Mouse (Mus musculus) CH12.LX (cell line): Measurements from ENCODE around the gene Ccdc148. TPM values are rescaled to one million over a fixed set of nuclear protein-coding genes. Genes with fewer than 3 reads are reported as not detected.

Experiments used
- DNase-seq: peaks from one replicate; pipeline ENCODE4 v3.0.0-alpha.2; 2013; ENCODE audit errors: extremely low read depth
- H3K27ac ChIP-seq: 2 replicates; pipeline ENCODE4 v1.5.1; 2012; ENCODE audit warnings: low read depth, mild to moderate bottlenecking, control low read depth, moderate library complexity; ENCODE audit not compliant: insufficient read depth
- H3K27me3 ChIP-seq: replicated peaks from 2 replicates; pipeline ENCODE3; 2012; ENCODE audit warnings: inconsistent platforms
- H3K36me3 ChIP-seq, 2 experiments: replicated peaks in 1 of 2; 2 replicates each; pipeline versions ENCODE3 to v1.6.1; 2012; ENCODE audit warnings: inconsistent platforms in 1 of 2, low read length in 1 of 2, mild to moderate bottlenecking in 1 of 2, mixed read lengths in 1 of 2, moderate library complexity in 1 of 2; ENCODE audit not compliant: control insufficient read depth in 1 of 2, insufficient read depth in 1 of 2
- H3K4me1 ChIP-seq, 2 experiments: 2 replicates each; pipeline ENCODE4 v1.6.1; 2012; ENCODE audit warnings: inconsistent platforms in 1 of 2, moderate library complexity in 1 of 2; ENCODE audit not compliant: insufficient read depth in 2 of 2, control insufficient read depth in 1 of 2
- H3K4me2 ChIP-seq: 2 replicates; pipeline ENCODE4 v1.6.1; 2012; ENCODE audit warnings: low read depth, mild to moderate bottlenecking, control low read depth; ENCODE audit not compliant: poor library complexity, insufficient read depth, severe bottlenecking
- H3K4me3 ChIP-seq, 3 experiments: fragments of 150-350 bp in 1 of 3; sonication (generic) in 1 of 3; replicated peaks in 1 of 3; 2 replicates each; pipeline versions ENCODE3 to v1.5.1; 2011 to 2012; ENCODE audit warnings: low read depth in 2 of 3, low read length in 2 of 3, mild to moderate bottlenecking in 2 of 3, moderate library complexity in 2 of 3, control low read depth in 1 of 3, improper control_type of control experiment in 1 of 3, inconsistent platforms in 1 of 3, mixed read lengths in 1 of 3; ENCODE audit not compliant: poor library complexity in 1 of 3
- H3K79me2 ChIP-seq: replicated peaks from 2 replicates; pipeline ENCODE4 v1.6.1; 2012; ENCODE audit warnings: mild to moderate bottlenecking, moderate library complexity; ENCODE audit not compliant: control insufficient read depth, poor library complexity, insufficient read depth, severe bottlenecking; ENCODE audit errors: extremely low read depth
- H3K9ac ChIP-seq: 2 replicates; pipeline ENCODE4 v1.6.1; 2012; ENCODE audit warnings: low read depth, mild to moderate bottlenecking, control low read depth, moderate library complexity; ENCODE audit not compliant: insufficient read depth
- H3K9me3 ChIP-seq: replicated peaks from 2 replicates; pipeline ENCODE3; 2012; ENCODE audit warnings: low read length, inconsistent platforms, mixed read lengths
- CHD1 ChIP-seq: IDR thresholded peaks from 2 replicates; pipeline ENCODE4 v1.6.1; 2012; ENCODE audit warnings: low read depth, low read length, improper control_type of control experiment, inconsistent platforms
- CHD2 ChIP-seq: IDR thresholded peaks from 2 replicates; pipeline ENCODE4 v1.6.1; 2011; ENCODE audit warnings: low read length, improper control_type of control experiment
- ELF1 ChIP-seq: IDR thresholded peaks from 2 replicates; pipeline ENCODE4 v1.6.1; 2014; ENCODE audit warnings: low read depth, mild to moderate bottlenecking, inconsistent platforms, low read length, improper control_type of control experiment
- GABPA ChIP-seq: IDR thresholded peaks from 2 replicates; pipeline ENCODE4 v1.6.1; 2012; ENCODE audit warnings: low read depth, low read length, improper control_type of control experiment, inconsistent platforms; ENCODE audit not compliant: insufficient replicate concordance
- HCFC1 ChIP-seq: IDR thresholded peaks from 2 replicates; pipeline ENCODE4 v1.6.1; 2012; ENCODE audit warnings: low read depth, mild to moderate bottlenecking, inconsistent platforms, low read length, improper control_type of control experiment
- JUN ChIP-seq: IDR thresholded peaks from 2 replicates; pipeline ENCODE4 v1.6.1; 2011; ENCODE audit warnings: low read depth, mild to moderate bottlenecking, low read length, improper control_type of control experiment, moderate library complexity; ENCODE audit not compliant: insufficient read depth
- JUND ChIP-seq: conservative IDR thresholded peaks from 2 replicates; pipeline ENCODE4 v1.6.1; 2011; ENCODE audit warnings: low read depth, low read length, improper control_type of control experiment
- KAT2A ChIP-seq: IDR thresholded peaks from 2 replicates; pipeline ENCODE4 v1.6.1; 2012; ENCODE audit warnings: low read length, improper control_type of control experiment, inconsistent platforms; ENCODE audit not compliant: insufficient replicate concordance
- MAFK ChIP-seq: IDR thresholded peaks from 2 replicates; pipeline ENCODE4 v1.6.1; 2011; ENCODE audit warnings: low read length, improper control_type of control experiment; ENCODE audit not compliant: insufficient replicate concordance
- MEF2A ChIP-seq: IDR thresholded peaks from 2 replicates; pipeline ENCODE4 v1.6.1; 2014; ENCODE audit warnings: low read depth, mild to moderate bottlenecking, inconsistent platforms, low read length, improper control_type of control experiment, borderline replicate concordance
- MXI1 ChIP-seq: IDR thresholded peaks from 2 replicates; pipeline ENCODE4 v1.6.1; 2011; ENCODE audit warnings: mild to moderate bottlenecking, low read depth, low read length, improper control_type of control experiment
- NELFE ChIP-seq: IDR thresholded peaks from 2 replicates; pipeline ENCODE4 v1.6.1; 2011; ENCODE audit warnings: low read depth, low read length, improper control_type of control experiment
- NRF1 ChIP-seq: IDR thresholded peaks from 2 replicates; pipeline ENCODE4 v1.6.1; 2014; ENCODE audit warnings: low read depth, mild to moderate bottlenecking, inconsistent platforms, low read length, improper control_type of control experiment, moderate library complexity
- PAX5 ChIP-seq: IDR thresholded peaks from 2 replicates; pipeline ENCODE4 v1.6.1; 2012; ENCODE audit warnings: low read length, inconsistent platforms, mixed read lengths
- POLR2A ChIP-seq: IDR thresholded peaks from 2 replicates; pipeline ENCODE4 v1.6.1; 2011; ENCODE audit warnings: low read depth, mild to moderate bottlenecking, improper control_type of control experiment, low read length
- POLR2AphosphoS2 ChIP-seq: IDR thresholded peaks from 2 replicates; pipeline ENCODE4 v1.6.1; 2011; ENCODE audit warnings: low read depth, low read length, improper control_type of control experiment
- SMC3 ChIP-seq: IDR thresholded peaks from 2 replicates; pipeline ENCODE4 v1.6.1; 2011; ENCODE audit warnings: low read depth, low read length, improper control_type of control experiment
- TBP ChIP-seq: conservative IDR thresholded peaks from 2 replicates; pipeline ENCODE4 v1.6.1; 2011; ENCODE audit warnings: low read depth, low read length, improper control_type of control experiment
- USF2 ChIP-seq: conservative IDR thresholded peaks from 2 replicates; pipeline ENCODE4 v1.6.1; 2011; ENCODE audit warnings: low read depth, low read length, improper control_type of control experiment
- ZKSCAN1 ChIP-seq: IDR thresholded peaks from 2 replicates; pipeline ENCODE4 v1.6.1; 2012; ENCODE audit warnings: low read depth, inconsistent platforms, low read length, improper control_type of control experiment, borderline replicate concordance
- ZNF384 ChIP-seq: IDR thresholded peaks from 2 replicates; pipeline ENCODE4 v1.6.1; 2012; ENCODE audit warnings: low read depth, low read length, improper control_type of control experiment, inconsistent platforms
- dilution Hi-C: fragments of 300-500 bp; cut with MboI; formaldehyde crosslinking; loops from 2 replicates; pipeline ENCODE4 v1.14.3; 2020; ENCODE audit warnings: low sequenced_read_pairs; ENCODE audit not compliant: extremely low pct_unique_long_range_greater_than_20kb, extremely low pct_ligation_motif_present
- in situ Hi-C: fragments of 300-500 bp; cut with MboI; formaldehyde crosslinking; loops from 3 replicates; pipeline ENCODE4 v1.14.3; 2019; ENCODE audit warnings: low sequenced_read_pairs, low pct_ligation_motif_present, low pct_unique_long_range_greater_than_20kb, mixed read lengths
- polyA plus RNA-seq: library from polyadenylated mRNA; unstranded; fragments of >175 nt; gene quantifications from 2 replicates; pipeline ENCODE4 v1.2.1, GENCODE M21; 2012; ENCODE audit warnings: low read depth; ENCODE audit not compliant: insufficient read length
- total RNA-seq, 2 experiments: library from RNA; depleted of rRNA; stranded (reverse); fragments of 300-350 nt in 1 of 2; fragments of >200 nt in 1 of 2; gene quantifications; 2 replicates each; pipeline ENCODE4 v1.2.3; 2012 to 2014

The Ccdc148 gene
- total and polyA plus RNA-seq, 3 experiments, result not detected

DNA sequence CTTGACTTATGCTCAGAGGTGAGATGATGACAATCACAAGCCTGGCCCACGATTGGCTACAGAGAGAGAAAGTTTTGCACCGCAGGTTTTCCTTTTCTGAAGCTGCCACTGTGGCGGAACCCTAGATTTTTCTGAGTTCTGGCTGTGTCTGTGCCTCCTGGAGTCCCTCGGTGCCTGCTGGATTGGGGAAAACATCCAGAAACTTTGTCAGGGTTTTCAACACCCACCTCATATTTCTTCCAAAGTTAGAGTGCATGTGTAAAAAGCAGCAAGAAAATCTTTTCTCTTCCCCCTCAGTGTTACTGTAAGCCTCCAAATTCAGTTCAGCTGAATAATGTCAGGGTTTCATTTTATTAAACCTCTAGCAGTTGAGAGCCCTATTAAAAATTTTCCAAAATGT is 219.1 kb downstream of the Ccdc148 start:
- no peak overlapping the region for H3K9ac ChIP-seq
- dilution Hi-C loops, result no loop called here
- TF ChIP-seq CHD1 (no peak), ZKSCAN1 (no peak), MEF2A (no peak), JUND (no peak), POLR2AphosphoS2 (no peak), NRF1 (no peak), MXI1 (no peak), ZNF384 (no peak), NELFE (no peak), KAT2A (no peak), JUN (no peak), CHD2 (no peak), MAFK (no peak), GABPA (no peak)

DNA sequence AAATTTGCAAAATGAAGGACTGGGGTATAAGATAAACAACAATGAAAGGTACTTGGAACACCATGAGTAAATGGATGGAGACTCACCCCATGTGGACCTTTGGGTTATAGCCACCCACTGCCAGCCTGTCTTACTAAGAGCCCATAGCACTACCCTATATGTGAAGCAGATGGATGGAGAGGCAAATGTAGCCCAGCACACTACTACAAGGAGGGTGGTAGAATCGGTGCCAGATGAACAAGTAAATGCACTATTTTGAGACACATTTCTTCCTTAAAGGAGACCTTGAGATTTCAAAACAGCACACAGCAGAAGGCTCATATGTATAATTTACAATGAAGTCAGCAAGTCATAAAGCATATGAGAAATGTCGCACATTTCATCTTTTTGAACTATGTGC is 234.9 kb downstream of the Ccdc148 start:
- Histone ChIP-seq H3K4me3 (no peak overlapping the region), H3K4me1 (no peaks in the 10 kb centered on the region), H3K9ac (no peak overlapping the region), H3K27me3 (no peaks in the 10 kb centered on the region), H3K79me2 (no peaks in the 10 kb centered on the region), H3K9me3 (peaks cover 51% of the 10 kb centered on the region), H3K4me2 (no peak overlapping the region), H3K27ac (no peak overlapping the region), H3K36me3 (no peaks in the 10 kb centered on the region)
- dilution Hi-C loops, result no loop called here
- DNase-seq, result no peak
- TF ChIP-seq TBP, result no peak
- no peak for TF ChIP-seq POLR2A
- TF ChIP-seq USF2, result no peak
- no peak for TF ChIP-seq ELF1
- TF ChIP-seq KAT2A, result no peak
- no peak for TF ChIP-seq HCFC1
- no peak for TF ChIP-seq PAX5
- TF ChIP-seq POLR2AphosphoS2, result no peak
- no peak for TF ChIP-seq GABPA
- no peak for TF ChIP-seq SMC3
- in situ Hi-C loops, result no loop called here

More for the DNA sequence above, 219.1 kb downstream of the Ccdc148 start:
- Histone ChIP-seq H3K79me2 (no peaks in the 10 kb centered on the region), H3K4me1 (no peaks in the 10 kb centered on the region), H3K9me3 (peaks cover 50% of the 10 kb centered on the region), H3K4me2 (no peak overlapping the region), H3K27me3 (no peaks in the 10 kb centered on the region), H3K27ac (no peak overlapping the region), H3K4me3 (no peak overlapping the region), H3K36me3 (no peaks in the 10 kb centered on the region)
- in situ Hi-C loops, result no loop called here
- DNase-seq, result no peak
